Mouse (Mus musculus): ENCODE measurements at regions not wholly inside any gene's neighbourhood (a gene's known extent, or its start where the extent isn't known, plus 50 kb on each side); places are given as distances from the start of the nearest gene placed in this dataset.
A peak's percentile ranks its signal among the peaks of the same experiment; 100 is the strongest.

GRCm38 (mm10) chr13:84345791-84346511, 123.9 kb downstream of the Tmem161b start:
- TF ChIP-seq CTCF (IDR thresholded peaks at IDR 0.05) = no peak
- ChIA-PET CTCF (no interaction called here), POLR2A (no interaction called here)
- in situ Hi-C loops (cut with MboI; ENCODE audit: low pct_unique_long_range_greater_than_20kb) = loop anchor here (5.0 kb wide), 1 partner anchor 629 kb away; no protein-coding TSS in a partner anchor
- DNase-seq (ENCODE audit: low read depth, low spot score) (no peak), ATAC-seq (no peak)
- H3K27me3 ChIP-seq = peaks cover 52% of the 10 kb centered on the region

- H3K27me3 ChIP-seq = peaks cover 50% of the 10 kb centered on the region
- POLR2A ChIA-PET = no interaction called here
- DNase-seq (ENCODE audit: low read depth, low spot score) (no peak), ATAC-seq (no peak)
- in situ Hi-C loops (cut with MboI; ENCODE audit: low pct_unique_long_range_greater_than_20kb) = loop anchor here (5.0 kb wide), 1 partner anchor 629 kb away; no protein-coding TSS in a partner anchor
- CTCF ChIA-PET = no interaction called here
- no peak for TF ChIP-seq CTCF (IDR thresholded peaks at IDR 0.05)
Measured at GRCm38 (mm10) chr13:84346569-84346968, 124.5 kb downstream of the Tmem161b start.

GRCm38 (mm10) chr13:84347181-84347913, 125.3 kb downstream of the Tmem161b start:
- H3K27me3 ChIP-seq = peaks cover 42% of the 10 kb centered on the region
- in situ Hi-C loops (cut with MboI; ENCODE audit: low pct_unique_long_range_greater_than_20kb) = loop anchor here (5.0 kb wide), 1 partner anchor 630 kb away; no protein-coding TSS in a partner anchor
- TF ChIP-seq CTCF (IDR thresholded peaks at IDR 0.05) = no peak
- ChIA-PET POLR2A (no interaction called here), CTCF (no interaction called here)
- no peak for DNase-seq (ENCODE audit: low read depth, low spot score)
- no peak for ATAC-seq

- CTCF ChIA-PET = no interaction called here
- peak; percentile 85 for TF ChIP-seq CTCF (IDR thresholded peaks at IDR 0.05)
- in situ Hi-C loops (cut with MboI; ENCODE audit: low pct_unique_long_range_greater_than_20kb) = loop anchor here (5.0 kb wide), 1 partner anchor 631 kb away; no protein-coding TSS in a partner anchor
- DNase-seq (ENCODE audit: low read depth, low spot score) = peak; percentile 43
- peak; percentile 97 for ATAC-seq
- peaks cover 47% of the 10 kb centered on the region for H3K27me3 ChIP-seq
- POLR2A ChIA-PET = no interaction called here
Measured at GRCm38 (mm10) chr13:84347914-84348700, 126.0 kb downstream of the Tmem161b start.

- in situ Hi-C loops (cut with MboI; ENCODE audit: low pct_unique_long_range_greater_than_20kb) = loop anchor here (5.0 kb wide), 1 partner anchor 631 kb away; no protein-coding TSS in a partner anchor
- POLR2A ChIA-PET = no interaction called here
- ATAC-seq (no peak), DNase-seq (ENCODE audit: low read depth, low spot score) (no peak)
- peaks cover 48% of the 10 kb centered on the region for H3K27me3 ChIP-seq
- CTCF ChIA-PET = interaction anchor here (1.1 kb wide), 1 partner anchor 634 kb away, joined by 3 read pairs; no protein-coding TSS in a partner anchor
- no peak for TF ChIP-seq CTCF (IDR thresholded peaks at IDR 0.05)
Measured at GRCm38 (mm10) chr13:84348701-84348975, 126.5 kb downstream of the Tmem161b start.

- in situ Hi-C loops (cut with MboI; ENCODE audit: low pct_unique_long_range_greater_than_20kb) = loop anchor here (5.0 kb wide), 1 partner anchor 632 kb away; no protein-coding TSS in a partner anchor
- ChIA-PET POLR2A (no interaction called here), CTCF (interaction anchor here (0.7 to 1.1 kb wide), 2 partner anchors 634 to 1620 kb away, joined by 3 read pairs; no protein-coding TSS in a partner anchor)
Measured at GRCm38 (mm10) chr13:84349001-84349720, 127.1 kb downstream of the Tmem161b start.

GRCm38 (mm10) chr13:84349721-84350040, 127.6 kb downstream of the Tmem161b start:
- ChIA-PET CTCF (interaction anchor here (0.7 to 1.1 kb wide), 2 partner anchors 635 to 1620 kb away, joined by 3 read pairs; no protein-coding TSS in a partner anchor), POLR2A (no interaction called here)
- no peak for TF ChIP-seq CTCF (IDR thresholded peaks at IDR 0.05)
- peaks cover 50% of the 10 kb centered on the region for H3K27me3 ChIP-seq
- no peak for DNase-seq (ENCODE audit: low read depth, low spot score)
- in situ Hi-C loops (cut with MboI; ENCODE audit: low pct_unique_long_range_greater_than_20kb) = loop anchor here (5.0 kb wide), 1 partner anchor 632 kb away; no protein-coding TSS in a partner anchor
- no peak for ATAC-seq

More at GRCm38 (mm10) chr13:84349001-84349720, 127.1 kb downstream of the Tmem161b start:
- H3K27me3 ChIP-seq = peaks cover 52% of the 10 kb centered on the region
- no peak for TF ChIP-seq CTCF (IDR thresholded peaks at IDR 0.05)
- ATAC-seq (no peak), DNase-seq (ENCODE audit: low read depth, low spot score) (no peak)

GRCm38 (mm10) chr13:84350791-84351190, 128.7 kb downstream of the Tmem161b start:
- no peak for DNase-seq (ENCODE audit: low read depth, low spot score)
- TF ChIP-seq CTCF (IDR thresholded peaks at IDR 0.05) = no peak
- CTCF ChIA-PET = no interaction called here
- H3K27me3 ChIP-seq = peaks cover 43% of the 10 kb centered on the region
- POLR2A ChIA-PET = no interaction called here
- in situ Hi-C loops (cut with MboI; ENCODE audit: low pct_unique_long_range_greater_than_20kb) = no loop called here
- no peak for ATAC-seq

- POLR2A ChIA-PET = no interaction called here
- no peak for DNase-seq (ENCODE audit: low read depth, low spot score)
Measured at GRCm38 (mm10) chr13:84356455-84356854, 134.4 kb downstream of the Tmem161b start.

GRCm38 (mm10) chr13:84360536-84360935, 138.4 kb downstream of the Tmem161b start:
- no peak for TF ChIP-seq CTCF (IDR thresholded peaks at IDR 0.05)
- in situ Hi-C loops (cut with MboI; ENCODE audit: low pct_unique_long_range_greater_than_20kb) = no loop called here
- CTCF ChIA-PET = no interaction called here
- peaks cover 12% of the 10 kb centered on the region for H3K27me3 ChIP-seq
- ATAC-seq = no peak
- no peak for DNase-seq (ENCODE audit: low read depth, low spot score)
- POLR2A ChIA-PET = no interaction called here

More at GRCm38 (mm10) chr13:84356455-84356854, 134.4 kb downstream of the Tmem161b start:
- TF ChIP-seq CTCF (IDR thresholded peaks at IDR 0.05) = no peak
- ATAC-seq = no peak
- peaks cover 25% of the 10 kb centered on the region for H3K27me3 ChIP-seq
- in situ Hi-C loops (cut with MboI; ENCODE audit: low pct_unique_long_range_greater_than_20kb) = no loop called here
- CTCF ChIA-PET = interaction anchor here (1.0 kb wide), 1 partner anchor 14 kb away, joined by 3 read pairs; no protein-coding TSS in a partner anchor

All from Patski (cell line).